Mouse (Mus musculus) kidney, embryonic 15.5 days (tissue): ENCODE results near the gene Gpr142. TPM values are rescaled to one million over a fixed set of nuclear protein-coding genes. Genes with fewer than 3 reads are reported as not detected.

Source experiments
- ATAC-seq: fragments of 200-750 bp; cut with Nextera tagmentation; replicated peaks from 2 replicates; pipeline ENCODE4 v1.8.0; 2017; ENCODE audit warnings: moderate TSS enrichment; ENCODE audit not compliant: low FRiP score
- H3K27ac ChIP-seq: fragments of 300-500 bp; sonication (generic); 2 replicates; pipeline ENCODE4 v1.5.1; 2015; ENCODE audit warnings: mild to moderate bottlenecking, inconsistent platforms
- H3K27me3 ChIP-seq: fragments of 300-500 bp; sonication (generic); 2 replicates; pipeline ENCODE4 v1.6.1; 2015; ENCODE audit warnings: inconsistent platforms
- H3K36me3 ChIP-seq: fragments of 300-500 bp; sonication (generic); 2 replicates; pipeline ENCODE4 v1.6.1; 2015; ENCODE audit warnings: inconsistent platforms
- H3K4me1 ChIP-seq: fragments of 300-500 bp; sonication (generic); 2 replicates; pipeline ENCODE4 v1.6.1; 2015; ENCODE audit warnings: inconsistent platforms
- H3K4me2 ChIP-seq: fragments of 300-500 bp; sonication (generic); 2 replicates; pipeline ENCODE4 v1.6.1; 2015; ENCODE audit warnings: moderate library complexity, mild to moderate bottlenecking, inconsistent platforms
- H3K4me3 ChIP-seq: fragments of 300-500 bp; sonication (generic); replicated peaks from 2 replicates; pipeline ENCODE4 v1.5.1; 2015; ENCODE audit warnings: mild to moderate bottlenecking, inconsistent platforms
- H3K9ac ChIP-seq: fragments of 300-500 bp; sonication (generic); 2 replicates; pipeline ENCODE4 v1.6.1; 2015; ENCODE audit warnings: mild to moderate bottlenecking, inconsistent platforms
- H3K9me3 ChIP-seq: fragments of 300-500 bp; sonication (generic); replicated peaks from 2 replicates; pipeline ENCODE4 v1.6.1; 2016; ENCODE audit warnings: inconsistent platforms
- WGBS: fragments of 180-500 bp; shearing (Covaris S2); methylation state at CpG from one replicate; pipeline ENCODE4 v1.1.7; 2015; ENCODE audit warnings: mixed read lengths; 5-methylcytosine and 5-hydroxymethylcytosine counted together
- polyA plus RNA-seq: library from polyadenylated mRNA; unstranded; fragments of >200 nt; fragmentation: Nextera tagmentation; extraction: Ambion mirVana; gene quantifications from 2 replicates; pipeline ENCODE4 v1.2.1, GENCODE M21; 2015

The Gpr142 gene
- polyA plus RNA-seq, 1 experiment from 2014 or later = 0.14 TPM

DNA sequence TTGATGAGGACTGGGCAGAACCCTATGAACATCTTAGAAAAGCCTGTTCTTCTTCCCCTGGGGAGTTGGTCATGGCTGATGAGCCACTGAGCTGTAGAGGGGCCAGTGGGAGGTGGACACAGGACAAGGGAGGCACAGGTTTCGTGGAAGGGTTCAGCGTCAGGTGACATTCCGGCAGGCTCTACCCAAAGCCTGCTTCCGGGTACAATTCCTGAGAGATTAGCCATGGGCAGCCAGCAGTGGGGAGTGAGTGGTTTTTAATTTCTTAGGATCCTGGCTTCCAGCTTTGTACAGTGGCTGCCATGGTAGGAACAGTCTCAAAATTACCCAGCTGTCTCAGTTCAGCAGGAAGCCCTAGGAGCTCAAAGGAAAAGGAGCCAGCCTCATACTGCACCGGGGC is 48.3 kb downstream of the Gpr142 start:
- peaks cover 73% of the 10 kb centered on the region for H3K4me1 ChIP-seq
- ATAC-seq = no peak
- WGBS = 37% methylated on average over 5 of the region's 5 CpGs

DNA sequence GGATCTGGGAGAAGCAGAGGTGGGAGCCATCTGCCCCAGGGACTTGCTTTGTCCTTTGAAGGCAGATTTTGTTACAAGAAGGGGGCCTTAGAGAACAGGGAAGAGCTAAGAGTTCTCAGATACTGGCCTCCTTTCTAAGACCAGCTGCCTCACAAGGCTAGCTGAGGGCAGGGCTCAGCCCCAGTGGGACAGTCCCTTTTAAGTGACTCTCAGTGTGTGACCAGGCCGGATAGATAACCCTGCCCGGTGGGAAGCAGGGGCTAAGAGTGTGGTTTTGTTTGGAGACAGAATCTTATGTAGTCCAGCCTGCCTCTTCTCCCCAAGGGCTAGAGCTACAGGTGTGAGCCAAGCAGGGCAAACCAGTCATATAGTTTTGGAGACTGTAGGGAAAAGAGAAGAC is 50.8 kb downstream of the Gpr142 start:
- H3K4me2 ChIP-seq = peak overlapping the region; percentile 94
- H3K36me3 ChIP-seq = no peaks in the 10 kb centered on the region
- H3K4me3 ChIP-seq = no peak overlapping the region
- H3K27me3 ChIP-seq = no peaks in the 10 kb centered on the region
- no peak overlapping the region for H3K9ac ChIP-seq
- peaks cover 80% of the 10 kb centered on the region for H3K4me1 ChIP-seq
- peak overlapping the region; percentile 98 for H3K27ac ChIP-seq
- WGBS = 8% methylated on average over 2 of the region's 2 CpGs
- ATAC-seq = no peak
- no peaks in the 10 kb centered on the region for H3K9me3 ChIP-seq

More for the DNA sequence above, 48.3 kb downstream of the Gpr142 start:
- Histone ChIP-seq H3K9me3 (no peaks in the 10 kb centered on the region), H3K4me3 (no peak overlapping the region), H3K36me3 (no peaks in the 10 kb centered on the region), H3K27ac (peak overlapping the region; percentile 82), H3K4me2 (no peak overlapping the region), H3K9ac (no peak overlapping the region), H3K27me3 (no peaks in the 10 kb centered on the region)

DNA sequence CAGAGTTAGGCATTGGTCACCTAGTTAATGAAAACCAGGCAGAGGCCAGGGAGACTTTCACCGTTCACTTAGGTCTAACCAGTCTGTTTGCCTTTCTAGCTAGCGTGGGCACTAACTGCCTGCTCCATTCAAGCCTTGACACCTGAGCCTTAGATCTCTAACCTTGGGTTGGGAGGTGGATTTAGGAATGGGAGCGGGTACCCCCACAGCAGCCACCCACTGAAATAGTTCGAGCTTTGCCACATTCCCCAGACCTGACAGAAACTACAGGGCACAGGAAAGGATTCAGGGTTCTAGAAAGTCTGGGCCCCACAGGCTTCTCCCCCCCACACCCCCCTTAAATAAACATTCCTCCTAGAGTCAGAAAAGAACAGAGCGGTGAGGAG is 51.3 kb downstream of the Gpr142 start:
- Histone ChIP-seq H3K4me3 (peak overlapping the region; percentile 75; the same call in 1 of the 2 replicates), H3K27ac (peak overlapping the region; percentile 98), H3K4me2 (peak overlapping the region; percentile 94), H3K9ac (no peak overlapping the region), H3K27me3 (no peaks in the 10 kb centered on the region), H3K4me1 (peaks cover 80% of the 10 kb centered on the region), H3K9me3 (no peaks in the 10 kb centered on the region), H3K36me3 (no peaks in the 10 kb centered on the region)
- WGBS = 21% methylated on average over 5 of the region's 5 CpGs
- peak; percentile 27 for ATAC-seq

DNA sequence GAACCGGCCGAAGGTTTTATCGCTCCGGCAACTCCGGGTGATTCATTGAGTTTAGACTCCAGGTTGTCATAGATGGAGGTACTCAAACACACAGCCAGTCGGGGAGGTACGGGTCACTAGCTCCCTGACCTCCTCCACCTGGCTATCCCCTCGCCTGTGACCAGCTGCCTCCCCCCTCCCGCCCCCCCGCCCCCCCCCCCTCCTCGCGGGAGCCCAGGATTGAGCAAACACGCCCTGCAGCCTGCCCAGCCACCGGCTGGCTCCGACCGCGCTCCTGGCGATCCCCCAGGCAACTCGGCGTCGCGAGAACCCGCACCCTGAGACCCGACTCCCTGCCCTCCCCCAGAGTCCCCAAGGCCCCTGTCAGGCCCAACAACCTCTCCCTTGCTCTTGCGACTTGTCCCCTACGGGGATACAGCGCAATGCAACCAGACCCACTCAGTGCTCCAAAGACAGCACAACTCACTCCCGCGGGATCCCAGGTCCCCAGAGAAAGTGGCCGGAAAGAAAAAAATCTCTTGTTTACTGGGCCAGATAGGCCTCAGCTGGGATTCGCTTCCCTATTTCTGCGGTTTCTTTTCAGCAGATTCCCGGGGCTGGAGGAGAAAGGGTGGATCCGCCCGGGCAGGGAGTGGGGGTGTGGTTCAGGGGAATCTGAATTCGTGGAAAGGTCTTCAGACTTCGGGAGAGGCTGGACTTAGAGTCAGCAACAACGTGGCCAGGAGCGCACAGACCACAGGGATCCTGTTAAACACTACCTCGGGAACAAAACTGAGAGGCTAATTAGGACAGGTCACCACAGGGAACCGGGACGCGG is 51.9 kb downstream of the Gpr142 start, which contains the start of gene Gprc5c:
TSS of gene Gprc5c (plus strand) at position 701 of the 817 bp plus-strand sequence.
- Histone ChIP-seq H3K9me3 (no peaks in the 10 kb centered on the region), H3K4me3 (peak within 1 kb of the TSS; percentile 75), H3K27ac (peak within 1 kb of the TSS; percentile 98), H3K4me1 (peaks cover 77% of the 10 kb centered on the region), H3K4me2 (peak within 1 kb of the TSS; percentile 94), H3K36me3 (no peaks in the 10 kb centered on the region), H3K27me3 (no peaks in the 10 kb centered on the region), H3K9ac (peak within 1 kb of the TSS; percentile 93)
- ATAC-seq = peak; percentile 69
- WGBS = 1% methylated on average over 26 of the region's 43 CpGs

DNA sequence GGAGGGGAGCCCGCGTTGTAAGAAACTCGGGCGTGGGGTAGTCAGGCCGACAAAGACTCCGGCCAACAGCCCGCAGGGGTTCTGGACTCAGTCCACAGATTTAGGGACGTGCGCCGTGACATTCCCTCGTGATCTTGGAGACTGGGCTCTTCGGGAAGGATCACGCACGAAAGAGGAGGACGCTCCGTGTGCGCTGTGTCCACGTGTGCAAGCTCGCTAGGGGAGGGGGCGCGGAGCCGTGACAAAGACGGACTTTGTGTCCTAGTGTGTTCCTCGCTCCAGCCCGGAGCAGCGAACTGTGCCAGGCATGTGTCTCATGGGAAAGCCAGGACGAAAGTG is 52.5 kb downstream of the Gpr142 start:
- peak overlapping the region; percentile 94 for H3K4me2 ChIP-seq
- peak overlapping the region; percentile 98 for H3K27ac ChIP-seq
- H3K4me1 ChIP-seq = peaks cover 72% of the 10 kb centered on the region
- ATAC-seq = peak; percentile 10; the same call in 1 of the 2 replicates
- no peaks in the 10 kb centered on the region for H3K9me3 ChIP-seq
- no peaks in the 10 kb centered on the region for H3K27me3 ChIP-seq
- peak overlapping the region; percentile 93 for H3K9ac ChIP-seq
- peaks cover 1% of the 10 kb centered on the region; the same call in 1 of the 2 replicates for H3K36me3 ChIP-seq
- H3K4me3 ChIP-seq = peak overlapping the region; percentile 75
- 0% methylated on average over 27 of the region's 27 CpGs for WGBS

DNA sequence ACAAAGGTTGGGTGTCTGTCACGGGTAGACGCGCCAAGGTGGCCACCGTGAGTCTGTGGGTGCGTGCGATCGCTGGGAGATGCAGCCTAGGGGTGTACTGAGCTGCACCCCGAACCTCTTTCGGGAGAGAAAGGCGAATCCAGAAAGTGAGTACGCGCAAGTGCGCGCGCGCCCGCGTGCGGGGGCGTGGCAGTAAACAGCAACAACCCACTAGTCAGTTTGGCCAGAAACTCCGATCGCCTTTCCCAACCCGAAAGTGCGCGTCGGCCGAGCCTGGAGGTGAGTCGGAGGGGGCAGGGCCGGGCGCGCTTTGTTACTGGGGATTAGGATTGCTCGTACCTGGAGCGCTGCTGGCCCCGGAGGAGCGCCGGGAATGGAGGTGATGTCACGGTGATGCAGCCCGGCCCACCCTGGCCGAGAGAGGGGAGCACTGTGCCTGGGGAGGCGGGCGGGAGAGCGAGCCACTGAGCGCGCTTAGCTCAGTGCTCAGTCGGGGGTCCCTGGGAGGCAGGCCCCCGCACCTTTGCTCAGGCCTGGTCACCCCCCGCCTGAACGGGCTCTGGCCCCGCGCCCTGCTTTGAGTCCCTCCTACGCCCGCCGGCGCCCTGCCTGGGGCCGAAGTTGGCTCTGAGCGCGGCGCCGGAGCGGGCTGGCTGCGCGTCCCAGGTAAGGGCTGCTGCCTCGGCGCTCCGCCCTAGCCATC is 53.0 kb downstream of the Gpr142 start:
- H3K4me3 ChIP-seq = peak overlapping the region; percentile 75
- peaks cover 67% of the 10 kb centered on the region for H3K4me1 ChIP-seq
- peak; percentile 50 for ATAC-seq
- peak overlapping the region; percentile 98 for H3K27ac ChIP-seq
- no peaks in the 10 kb centered on the region for H3K9me3 ChIP-seq
- WGBS = under 1% methylated on average over 62 of the region's 65 CpGs
- H3K36me3 ChIP-seq = peaks cover 6% of the 10 kb centered on the region; the same call in 1 of the 2 replicates
- H3K4me2 ChIP-seq = peak overlapping the region; percentile 94
- H3K27me3 ChIP-seq = no peaks in the 10 kb centered on the region
- H3K9ac ChIP-seq = peak overlapping the region; percentile 93

DNA sequence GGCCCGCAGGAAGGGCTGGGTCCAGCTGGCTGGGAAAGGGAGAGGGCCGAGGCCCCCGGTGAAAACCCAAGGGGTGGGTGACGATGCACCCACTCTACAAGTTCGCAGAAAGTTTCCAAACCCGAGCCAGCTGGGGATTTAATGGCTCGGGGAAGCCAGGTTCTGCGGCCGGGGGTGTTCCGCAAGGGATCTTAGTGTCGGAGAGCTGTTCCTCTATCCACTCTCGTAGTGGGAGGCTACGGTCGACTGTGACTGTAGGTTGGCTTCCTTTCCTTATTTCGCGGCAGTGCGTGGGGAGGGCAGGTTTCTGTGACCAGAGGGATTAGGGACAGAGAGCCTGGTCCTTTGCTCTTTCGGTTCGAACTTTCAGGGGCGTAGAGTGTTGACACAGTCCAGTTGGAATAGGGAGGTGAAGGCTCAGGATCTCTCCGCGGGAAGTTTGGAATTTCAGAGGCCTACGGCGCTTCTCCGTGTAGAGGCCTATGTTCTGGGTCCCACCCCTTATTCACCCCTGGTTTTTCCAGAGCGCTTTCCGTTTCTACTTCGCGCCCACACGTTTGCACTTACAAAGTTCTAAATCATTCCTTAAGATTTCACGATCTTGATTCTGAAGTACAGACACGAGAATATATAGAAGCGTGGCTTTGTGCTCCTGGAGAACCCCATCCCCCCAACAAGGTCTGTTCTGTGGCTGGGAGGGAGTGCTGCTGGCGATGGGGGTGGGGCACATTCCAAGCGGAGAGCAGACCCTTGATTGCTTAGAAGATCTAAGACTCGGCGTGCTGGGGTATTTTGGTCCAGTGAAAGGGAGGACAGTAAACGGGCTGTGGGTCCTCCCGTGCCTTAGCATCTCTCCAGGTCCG is 53.8 kb downstream of the Gpr142 start:
- Histone ChIP-seq H3K4me1 (peaks cover 60% of the 10 kb centered on the region), H3K4me3 (peak overlapping the region; percentile 75), H3K9me3 (no peaks in the 10 kb centered on the region), H3K27ac (peak overlapping the region; percentile 98), H3K4me2 (peak overlapping the region; percentile 94), H3K36me3 (peaks cover 7% of the 10 kb centered on the region; the same call in 1 of the 2 replicates), H3K9ac (peak overlapping the region; percentile 93), H3K27me3 (no peaks in the 10 kb centered on the region)
- ATAC-seq = no peak
- 1% methylated on average over 40 of the region's 40 CpGs for WGBS

DNA sequence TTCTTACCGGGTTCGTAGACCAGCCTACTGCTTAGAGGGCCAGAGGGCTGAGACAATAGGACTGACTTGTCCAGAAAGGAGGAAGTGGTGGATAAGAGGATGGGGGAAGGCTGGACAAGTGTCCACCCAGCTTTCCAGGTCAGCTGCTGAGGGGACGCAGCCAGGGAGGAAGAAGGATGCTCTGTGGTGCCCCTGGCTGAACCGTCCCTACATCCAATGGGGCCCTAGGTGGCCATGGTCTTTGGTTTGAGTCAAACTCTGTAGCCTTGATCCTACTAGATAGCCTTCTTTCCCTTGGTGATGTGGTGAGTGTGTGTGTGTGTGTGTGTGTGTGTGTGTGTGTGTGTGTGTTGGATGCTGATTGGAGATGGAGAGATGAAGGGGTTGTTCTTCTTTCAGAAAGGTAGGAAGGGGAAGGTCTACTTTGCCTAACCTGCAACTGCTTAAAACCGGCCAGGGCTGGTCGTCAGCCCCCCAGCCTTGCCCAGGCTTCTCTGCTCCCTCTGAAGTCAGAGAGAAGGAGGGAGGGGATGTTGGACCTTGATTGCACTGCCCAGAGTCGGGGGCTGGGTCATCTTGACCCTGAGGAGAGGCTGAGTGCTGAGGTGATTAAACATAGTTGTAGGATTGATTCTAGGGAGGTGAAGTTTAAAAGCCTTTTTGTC is 54.6 kb downstream of the Gpr142 start:
- H3K9ac ChIP-seq = peak overlapping the region; percentile 93
- peaks cover 12% of the 10 kb centered on the region; the same call in 1 of the 2 replicates for H3K36me3 ChIP-seq
- no peak for ATAC-seq
- H3K27me3 ChIP-seq = no peaks in the 10 kb centered on the region
- H3K9me3 ChIP-seq = no peaks in the 10 kb centered on the region
- WGBS = 12% methylated on average over 7 of the region's 7 CpGs
- H3K4me1 ChIP-seq = peaks cover 56% of the 10 kb centered on the region
- peak overlapping the region; percentile 98 for H3K27ac ChIP-seq
- H3K4me2 ChIP-seq = peak overlapping the region; percentile 94
- peak overlapping the region; percentile 75 for H3K4me3 ChIP-seq

DNA sequence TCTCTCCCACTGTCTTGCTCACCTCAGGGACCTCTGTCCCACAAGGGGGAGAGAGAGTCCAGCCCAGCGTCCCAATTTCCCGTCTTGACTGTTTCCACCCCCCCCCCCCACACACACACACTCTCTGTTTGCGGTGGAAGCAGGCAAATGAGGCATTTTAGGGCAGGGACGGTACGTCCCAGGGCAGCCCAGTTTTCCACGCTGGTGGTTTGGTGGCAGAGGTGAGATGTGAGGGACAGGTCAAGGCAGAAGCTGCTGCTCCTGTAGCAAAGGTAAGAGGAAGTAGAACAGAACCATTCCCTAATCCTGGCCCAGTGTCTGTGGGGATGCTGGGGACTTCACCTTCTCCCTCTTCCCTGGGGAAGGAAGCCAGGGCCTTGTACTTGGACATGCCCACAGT is 55.9 kb downstream of the Gpr142 start:
- H3K4me3 ChIP-seq = peak overlapping the region; percentile 75; the same call in 1 of the 2 replicates
- WGBS = 66% methylated on average over 6 of the region's 6 CpGs
- no peak overlapping the region for H3K9ac ChIP-seq
- H3K27ac ChIP-seq = peak overlapping the region; percentile 98
- peaks cover 45% of the 10 kb centered on the region for H3K4me1 ChIP-seq
- no peak for ATAC-seq
- H3K9me3 ChIP-seq = no peaks in the 10 kb centered on the region
- no peaks in the 10 kb centered on the region for H3K27me3 ChIP-seq
- H3K4me2 ChIP-seq = peak overlapping the region; percentile 94
- H3K36me3 ChIP-seq = peaks cover 19% of the 10 kb centered on the region; the same call in 1 of the 2 replicates

DNA sequence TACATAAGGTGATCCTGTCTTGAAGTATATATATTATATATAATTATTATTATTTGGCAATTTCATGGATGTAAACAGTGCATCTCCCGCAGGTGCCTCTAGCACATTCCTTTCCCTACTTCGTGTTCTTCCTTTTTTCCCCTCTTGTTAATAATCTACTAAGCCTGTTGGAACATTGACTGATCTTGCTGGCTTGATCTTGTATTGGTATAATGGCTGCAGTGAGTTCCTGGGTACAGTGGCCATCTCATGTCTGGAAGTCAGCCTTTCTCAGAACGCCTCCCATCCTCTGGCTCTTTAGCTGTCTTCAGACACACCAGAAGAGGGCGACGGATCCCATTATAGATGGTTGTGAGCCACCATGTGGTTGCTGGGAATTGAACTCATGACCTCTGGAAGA is 57.4 kb downstream of the Gpr142 start:
- H3K9me3 ChIP-seq = no peaks in the 10 kb centered on the region
- no peaks in the 10 kb centered on the region for H3K27me3 ChIP-seq
- peaks cover 29% of the 10 kb centered on the region for H3K4me1 ChIP-seq
- H3K9ac ChIP-seq = no peak overlapping the region
- peak overlapping the region; percentile 21; the same call in 1 of the 2 replicates for H3K4me2 ChIP-seq
- H3K4me3 ChIP-seq = no peak overlapping the region
- H3K36me3 ChIP-seq = peaks cover 19% of the 10 kb centered on the region; the same call in 1 of the 2 replicates
- ATAC-seq = no peak
- 84% methylated on average over 5 of the region's 5 CpGs for WGBS
- 0 out of 2 replicates have a peak overlapping the region, but pooled peaks have one; percentile 45 for H3K27ac ChIP-seq
